Mouse (Mus musculus) bone marrow macrophage, adult 2 months (primary cell): ENCODE data around the gene Gpbar1.

ENCODE experiments used
- CTCF ChIP-seq: IDR thresholded peaks from 2 replicates; pipeline ENCODE4 v1.5.1; 2012; ENCODE audit warnings: low read depth, mild to moderate bottlenecking, low read length, moderate library complexity
- POLR2A ChIP-seq: IDR thresholded peaks from 2 replicates; pipeline ENCODE4 v1.6.1; 2012; ENCODE audit warnings: mild to moderate bottlenecking, low read depth, low read length, borderline replicate concordance

GRCm38 (mm10) chr1:74277041-74277440 lies 1.3 kb upstream of the Gpbar1 start:
- TF ChIP-seq CTCF (no peak), POLR2A (no peak)
